Mouse (Mus musculus): ENCODE measurements around the gene Adamts13. TPM values are rescaled to one million over a fixed set of nuclear protein-coding genes. Genes with fewer than 3 reads are reported as not detected.

Gene Adamts13
- total RNA-seq, 4 experiments from 2014 or later = 1.2 to 1.6 (median 1.4) TPM

DNA sequence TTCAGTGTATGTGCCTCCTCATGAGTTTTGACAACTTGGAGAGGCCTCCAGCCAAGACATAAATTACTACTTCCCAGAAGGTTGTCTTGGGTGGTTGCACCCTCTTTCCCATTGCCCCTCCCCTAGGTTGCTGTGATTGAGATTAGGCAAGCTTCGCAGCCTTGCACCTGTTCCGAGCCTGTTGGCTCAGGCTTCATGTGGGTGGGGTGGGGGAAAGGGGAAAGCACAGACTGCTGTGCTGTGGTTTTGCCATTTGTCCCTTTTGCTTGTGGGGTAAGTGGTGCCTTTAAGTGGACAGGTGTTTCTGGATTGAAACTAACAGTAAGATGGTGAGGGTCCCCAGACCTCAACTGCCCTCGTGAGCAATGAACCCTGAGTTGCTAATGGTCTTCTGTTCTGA, 62.8 kb downstream of the Adamts13 start:
- DNase-seq (ENCODE audit: low spot score in 2 of 2) = no peak

DNA sequence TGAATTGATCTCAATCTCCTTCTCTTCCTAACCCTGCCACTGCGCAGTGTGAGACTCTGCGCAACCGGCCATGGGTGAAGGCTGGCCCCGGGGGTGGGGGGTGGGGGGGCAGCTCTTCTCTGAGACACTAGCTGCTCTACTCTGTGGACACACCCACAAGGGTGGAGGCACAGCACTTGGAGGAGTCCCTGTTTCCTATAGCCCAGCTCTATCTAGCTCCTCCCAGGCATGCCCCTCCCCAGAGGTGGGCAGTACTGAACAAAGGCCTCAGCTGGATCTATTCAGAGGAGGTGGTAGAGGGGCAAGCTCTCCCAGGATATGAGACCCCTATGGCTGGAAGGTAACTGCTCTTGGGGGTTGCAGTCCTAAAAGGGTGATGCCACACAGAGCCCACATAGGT, 63.8 kb downstream of the Adamts13 start:
- DNase-seq (ENCODE audit: low spot score in 2 of 2) = no peak

DNA sequence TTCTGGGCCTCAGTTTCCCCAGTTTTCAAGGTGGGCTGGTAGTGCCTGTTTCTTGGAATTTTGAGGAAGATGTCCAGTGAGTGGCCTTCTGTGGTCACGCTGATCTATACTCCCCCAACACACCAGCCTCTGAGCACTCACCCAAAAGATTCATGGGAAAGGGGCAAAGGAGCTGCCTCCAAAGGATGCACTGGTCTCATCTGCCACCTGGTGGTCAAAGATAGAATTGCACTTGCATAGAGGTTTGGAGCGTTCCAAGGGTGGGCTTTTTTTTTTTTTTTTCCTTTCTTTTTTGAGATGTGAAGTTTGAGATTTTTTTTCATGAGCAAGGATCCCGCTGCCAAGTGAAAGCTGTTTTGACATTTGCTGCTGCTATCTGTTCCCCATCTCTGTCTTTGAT, 65.4 kb downstream of the Adamts13 start:
- DNase-seq (ENCODE audit: low spot score in 2 of 2) = no peak

DNA sequence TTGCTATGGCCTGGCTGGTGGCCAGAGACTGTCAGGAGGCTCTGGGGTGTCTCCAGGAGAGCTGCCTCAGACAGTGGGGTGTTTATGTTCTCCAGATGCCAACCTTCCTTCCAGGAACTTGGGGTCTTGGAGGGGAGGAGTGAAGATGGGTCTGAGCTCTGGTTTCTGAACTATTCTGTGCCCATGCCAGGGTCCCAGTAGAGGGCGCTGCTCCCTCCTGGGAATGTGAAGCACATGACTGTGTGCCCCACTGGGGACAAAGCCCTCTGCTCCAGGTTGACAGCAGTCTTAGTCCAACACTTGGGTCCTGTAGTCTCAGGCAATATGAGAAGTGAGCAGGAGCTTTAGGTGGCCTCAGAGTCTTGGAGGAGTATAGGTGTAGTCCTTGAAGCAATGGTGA, 66.1 kb downstream of the Adamts13 start:
- DNase-seq (ENCODE audit: low spot score in 2 of 2) = no peak

DNA sequence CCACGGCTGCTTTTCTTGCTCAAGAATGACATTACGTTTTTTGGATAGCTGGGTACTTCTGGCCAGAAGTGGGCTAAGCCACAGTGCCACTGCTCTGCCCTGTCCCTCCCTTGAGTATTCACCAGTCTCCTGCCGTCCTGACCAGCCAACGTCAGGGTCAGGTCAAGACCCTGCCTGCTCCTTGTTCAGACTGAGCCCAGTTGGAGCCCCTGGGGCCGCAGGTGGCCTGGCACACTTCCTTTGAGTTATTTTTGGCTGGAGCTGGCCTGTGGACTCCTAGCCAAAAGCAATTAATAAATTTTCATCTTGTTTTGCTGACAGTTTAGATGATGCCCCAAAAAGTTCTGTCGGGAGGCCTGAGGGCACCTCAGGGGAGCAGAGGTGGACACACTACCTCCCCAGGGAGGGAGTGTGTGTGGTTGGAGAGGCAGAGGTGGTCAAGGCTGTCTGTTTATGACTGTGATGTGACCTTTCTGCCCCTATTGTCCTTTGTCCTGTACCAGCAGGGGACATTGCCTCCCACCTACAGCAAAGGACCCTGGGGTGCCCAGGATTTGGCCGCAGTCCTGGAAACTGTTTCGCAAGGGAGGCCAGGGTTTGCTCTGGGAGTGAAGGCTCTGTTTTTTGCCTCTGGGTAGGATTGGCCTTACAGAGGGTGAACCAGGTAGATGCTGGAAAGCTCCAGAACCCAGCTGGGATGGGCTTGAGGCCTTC, 69.1 kb downstream of the Adamts13 start:
- DNase-seq (ENCODE audit: low spot score in 2 of 2) = no peak

DNA sequence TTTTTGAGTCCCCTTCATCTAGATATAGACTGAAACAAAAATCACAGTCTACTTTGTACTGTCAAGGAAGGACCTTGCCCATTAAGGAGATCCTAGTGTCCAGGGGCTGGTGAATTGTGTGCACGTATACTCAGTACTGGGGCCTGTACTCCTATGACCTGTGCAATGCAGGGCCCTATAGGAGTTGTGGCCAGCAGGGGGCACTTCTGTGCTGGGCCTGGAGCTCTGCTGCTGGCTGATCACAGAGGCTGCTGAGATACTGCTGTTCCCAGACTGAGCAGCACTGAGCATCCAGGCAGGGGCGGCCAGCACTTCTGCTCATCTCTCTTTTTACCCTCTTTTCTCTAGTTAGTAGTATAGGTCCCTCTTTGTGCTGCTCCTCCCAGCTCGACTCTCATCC, 70.2 kb downstream of the Adamts13 start:
- peak; percentile 75 to 80 for DNase-seq (ENCODE audit: low spot score in 2 of 2)

DNA sequence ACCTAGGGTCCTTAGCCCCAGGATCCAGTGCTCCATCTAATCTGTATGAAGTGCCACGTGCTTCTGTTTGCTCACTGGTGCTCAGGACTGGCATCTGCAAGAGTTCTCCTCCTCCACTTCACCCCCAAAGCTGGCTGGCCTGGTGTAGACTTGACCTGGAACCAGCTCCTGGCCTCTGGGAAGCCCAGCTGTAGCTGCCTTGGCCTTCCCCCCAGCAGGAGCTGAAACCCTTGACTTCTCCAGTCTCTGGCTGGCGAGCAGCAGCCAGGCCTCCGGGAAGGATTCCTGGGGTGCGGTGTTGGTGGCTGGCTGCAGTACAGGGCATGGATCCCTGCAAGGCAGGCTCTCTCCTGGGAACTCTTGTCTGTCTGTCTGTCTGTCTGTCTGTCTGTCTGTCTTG, 71.0 kb downstream of the Adamts13 start:
- DNase-seq (ENCODE audit: low spot score in 2 of 2) = no peak

DNA sequence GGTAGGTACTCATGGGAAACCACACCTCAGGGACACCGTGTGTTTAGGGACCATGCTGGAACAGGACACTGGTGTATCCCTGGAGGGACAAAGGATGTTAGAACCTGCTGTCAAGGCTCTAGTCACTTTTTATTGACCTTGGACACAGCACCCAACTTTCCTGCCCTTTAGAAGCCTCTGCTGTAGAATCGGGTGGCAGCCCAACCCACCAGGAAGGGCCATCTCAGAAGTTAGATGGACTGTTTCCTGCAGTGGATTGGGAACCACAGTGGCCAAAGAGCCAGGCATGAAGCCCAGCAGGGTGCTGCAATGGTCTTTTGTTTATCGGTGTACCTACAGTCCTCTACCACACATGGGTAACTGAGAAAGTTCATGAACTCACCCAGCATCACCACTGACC, 71.4 kb downstream of the Adamts13 start:
- no peak for DNase-seq (ENCODE audit: low spot score in 2 of 2)

DNA sequence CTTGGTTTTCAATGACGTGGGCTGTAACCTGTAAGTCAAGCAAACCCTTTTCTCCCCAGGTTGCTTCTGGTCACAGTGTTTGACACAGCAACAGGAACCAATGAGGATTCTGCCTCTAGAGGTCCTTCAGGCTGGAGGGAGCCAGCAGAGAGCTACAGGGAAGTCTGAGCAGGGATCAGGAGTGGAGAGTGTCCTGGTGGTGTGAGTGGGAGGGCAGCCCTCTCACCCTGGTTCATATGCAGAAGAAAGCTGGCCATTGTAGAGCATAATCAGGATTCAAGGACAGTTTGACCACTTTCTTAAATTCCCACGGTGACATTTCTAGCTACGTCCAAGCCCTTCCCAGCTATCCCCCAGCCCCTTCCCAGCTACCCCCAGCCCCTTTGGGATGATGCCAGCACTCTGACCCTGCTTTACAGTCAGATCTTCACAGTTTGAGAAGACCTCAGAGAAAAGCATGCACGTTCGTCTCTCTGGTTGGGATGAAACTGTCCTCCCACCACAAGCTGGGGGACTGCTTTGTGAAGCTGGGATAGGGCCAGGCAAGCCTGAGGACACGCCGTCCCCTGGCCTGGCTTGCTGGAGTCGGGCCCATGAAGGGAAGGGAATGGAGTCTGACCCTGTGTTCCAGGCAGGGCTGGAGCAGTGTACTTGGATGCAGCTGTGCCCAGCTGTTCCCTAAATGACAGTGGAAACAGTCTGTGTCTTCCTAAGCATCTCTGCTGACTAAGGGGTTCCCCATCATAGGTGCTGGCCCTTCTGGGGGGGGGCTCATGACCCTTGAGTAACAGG, 73.0 kb downstream of the Adamts13 start:
- no peak for DNase-seq (ENCODE audit: low spot score in 2 of 2)

DNA sequence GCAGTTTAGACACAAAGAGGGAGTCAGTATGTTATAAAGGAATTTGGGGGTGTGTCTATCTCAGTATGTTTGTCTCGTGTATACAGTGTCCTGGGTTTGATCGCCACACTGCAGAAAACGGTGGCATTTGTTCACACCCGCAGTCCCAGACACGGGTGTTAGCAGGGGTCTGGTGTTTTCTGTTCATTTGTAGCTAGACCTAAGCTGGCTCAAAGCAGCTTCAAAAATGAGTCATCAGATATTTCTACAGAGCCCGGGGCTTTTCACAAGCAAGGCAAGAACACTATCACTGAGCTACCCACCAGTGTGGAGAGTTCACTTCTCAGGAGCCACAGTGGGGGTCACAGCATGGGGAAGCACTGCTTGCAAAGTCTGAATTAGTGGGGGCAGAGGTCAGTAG, 76.2 kb downstream of the Adamts13 start:
- no peak for DNase-seq (ENCODE audit: low spot score in 2 of 2)

DNA sequence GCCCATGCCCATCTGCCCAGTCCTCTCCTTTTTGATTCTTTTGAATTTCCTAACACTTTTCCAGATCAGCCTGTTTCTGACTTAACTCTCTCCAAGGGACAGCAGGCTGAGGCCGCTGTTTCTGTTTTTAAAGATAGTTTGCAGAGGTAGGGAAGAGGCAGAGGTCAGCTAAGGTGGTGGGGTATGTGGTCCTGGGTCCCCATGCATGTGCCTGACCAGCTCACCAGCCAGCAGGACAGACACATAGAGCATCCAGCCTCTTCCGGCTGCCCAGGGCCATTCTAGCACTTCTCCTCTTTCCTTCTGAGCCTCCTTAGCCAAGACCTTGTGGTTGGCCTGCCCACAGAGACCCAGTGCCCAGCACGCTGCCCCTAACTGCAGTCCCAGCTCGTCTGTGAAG, 85.0 kb downstream of the Adamts13 start:
- no peak for DNase-seq (ENCODE audit: low spot score in 2 of 2)

DNA sequence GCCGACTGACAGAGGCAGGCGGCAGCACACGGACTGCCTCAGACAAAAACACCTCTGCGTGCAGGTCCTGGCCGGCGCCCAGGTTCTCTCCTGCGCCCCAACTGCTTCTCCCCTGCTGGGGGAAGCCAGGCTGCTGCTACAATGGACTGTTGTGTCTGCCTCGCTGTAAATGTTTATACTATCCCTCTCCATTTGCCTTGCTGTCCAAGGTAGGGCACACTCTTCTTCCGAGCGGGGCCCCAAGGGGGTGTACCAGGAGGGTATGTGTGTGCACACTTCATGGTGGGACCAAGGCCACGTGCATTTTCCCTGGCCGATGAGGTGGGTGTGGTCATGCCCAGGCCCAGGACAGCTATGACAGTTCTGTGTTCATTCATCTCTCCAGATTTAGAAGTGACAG, 85.5 kb downstream of the Adamts13 start:
- DNase-seq (ENCODE audit: low spot score in 2 of 2) = no peak

DNA sequence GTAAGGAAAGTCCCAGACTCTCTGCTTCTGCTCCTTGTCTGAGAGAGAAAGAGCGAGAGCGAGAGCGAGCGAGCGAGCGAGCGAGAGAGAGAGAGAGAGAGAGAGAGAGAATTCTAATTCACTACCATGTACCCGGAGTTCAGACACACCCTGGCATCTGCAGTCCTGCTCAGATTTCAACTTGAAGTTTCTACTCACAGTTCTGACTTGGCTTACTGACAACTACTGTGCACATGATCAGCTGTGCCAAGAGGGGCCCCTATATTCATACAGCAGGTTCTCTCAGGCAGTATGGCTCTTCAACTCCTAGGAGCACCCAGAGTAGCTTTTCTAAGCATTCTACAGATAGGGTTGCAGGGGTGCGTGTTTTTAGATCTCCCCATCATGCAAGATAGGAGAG, 86.0 kb downstream of the Adamts13 start:
- no peak for DNase-seq (ENCODE audit: low spot score in 2 of 2)

Other genes starting within 250 kb of the Adamts13 start
- gene Abo, start 108.4 kb upstream of the Adamts13 start, total RNA-seq (2022) = not detected
- 10 to 100 TPM; 20.4 to 26.5 (median 25.8) TPM for gene Surf6, start 70.5 kb upstream of the Adamts13 start, total RNA-seq (2022)
- gene Med22, start 62.7 kb upstream of the Adamts13 start, total RNA-seq (2022) = 10 to 100 TPM; 46.7 to 55.4 (median 50.1) TPM
- 100 to 1,000 TPM; 215 to 270 (median 238) TPM for gene Rpl7a, start 62.7 kb upstream of the Adamts13 start, total RNA-seq (2022)
- gene Surf2, start 57.0 kb upstream of the Adamts13 start, total RNA-seq (2022) = 10 to 100 TPM; 33.1 to 38.0 (median 36.3) TPM
- 100 to 1,000 TPM; 116 to 127 (median 120) TPM for gene Surf1, start 56.9 kb upstream of the Adamts13 start, total RNA-seq (2022)
- gene Surf4, start 39.5 kb upstream of the Adamts13 start, total RNA-seq (2022) = 10 to 100 TPM; 46.2 to 51.8 (median 49.9) TPM
- under 1 TPM in 2 of 4 experiments, not detected in 2; 0.16 to 0.42 TPM for gene Stkld1, start 39.4 kb upstream of the Adamts13 start, total RNA-seq (2022)
- 10 to 100 TPM; 43.4 to 54.7 (median 46.8) TPM for gene Rexo4, start 9.0 kb upstream of the Adamts13 start, total RNA-seq (2022)
- 10 to 100 TPM; 42.4 to 46.5 (median 44.1) TPM for gene Cacfd1, start 36.5 kb downstream of the Adamts13 start, total RNA-seq (2022)
- gene Slc2a6, start 54.6 kb downstream of the Adamts13 start, total RNA-seq (2022) = 10 to 100 TPM; 21.1 to 28.3 (median 27.8) TPM
- gene Mymk, start 98.8 kb downstream of the Adamts13 start, total RNA-seq (2022) = 1 to 10 TPM in 2 of 4 experiments, under 1 TPM in 2; 0.44 to 1.5 (median 1.2) TPM
- gene Adamtsl2, start 106.0 kb downstream of the Adamts13 start, total RNA-seq (2022) = 10 to 100 TPM; 12.6 to 18.4 (median 15.6) TPM
- gene Fam163b, start 169.1 kb downstream of the Adamts13 start, total RNA-seq (2022) = 100 to 1,000 TPM in 1 of 4 experiments, 10 to 100 TPM in 3; 95.8 to 105 (median 98.8) TPM
- under 1 TPM; 0.20 to 0.53 (median 0.43) TPM for gene Dbh, start 191.8 kb downstream of the Adamts13 start, total RNA-seq (2022)